Mouse (Mus musculus): Measurements from ENCODE around the gene Smim4.

Smim4 gene

DNA sequence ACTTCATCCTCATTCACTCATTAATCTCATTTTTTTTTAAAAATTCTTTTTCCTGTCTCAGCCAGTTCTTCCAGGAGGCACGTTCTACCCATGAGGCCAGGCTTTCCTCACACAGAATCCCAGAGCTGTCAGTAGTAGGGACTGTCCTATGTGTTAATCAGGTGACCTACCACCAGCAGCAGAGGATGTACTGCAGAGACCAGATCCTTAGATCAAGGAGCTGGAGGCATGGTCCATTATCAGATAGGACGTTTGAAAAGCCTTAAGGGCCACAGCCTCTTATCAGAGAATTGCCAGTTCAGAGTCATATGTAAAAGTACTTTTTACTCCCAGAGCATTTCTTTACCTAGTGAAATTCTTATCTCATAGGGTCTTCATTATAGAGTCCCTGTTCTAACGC lies 14.7 kb downstream of the Smim4 start:
- no peak for DNase-seq

DNA sequence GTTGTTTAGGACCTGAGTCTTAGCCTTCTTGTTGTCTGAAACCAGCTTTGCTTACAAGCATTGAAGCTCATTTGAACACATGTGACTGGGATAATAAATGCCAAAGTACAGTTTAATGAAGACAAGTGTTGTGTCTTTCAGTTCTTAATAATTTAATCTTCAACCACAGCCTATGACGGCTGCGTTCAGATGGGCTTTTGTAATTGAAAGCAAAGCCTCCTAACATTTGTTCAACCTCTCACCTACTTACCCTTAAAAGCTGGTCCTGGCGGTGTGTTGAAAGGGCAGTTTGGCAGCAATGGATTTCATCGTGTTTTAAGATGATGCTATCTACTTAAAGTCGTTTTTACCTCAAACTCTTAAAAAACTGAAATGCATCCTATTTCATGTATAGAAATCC lies 16.6 kb downstream of the Smim4 start:
- DNase-seq, result no peak

DNA sequence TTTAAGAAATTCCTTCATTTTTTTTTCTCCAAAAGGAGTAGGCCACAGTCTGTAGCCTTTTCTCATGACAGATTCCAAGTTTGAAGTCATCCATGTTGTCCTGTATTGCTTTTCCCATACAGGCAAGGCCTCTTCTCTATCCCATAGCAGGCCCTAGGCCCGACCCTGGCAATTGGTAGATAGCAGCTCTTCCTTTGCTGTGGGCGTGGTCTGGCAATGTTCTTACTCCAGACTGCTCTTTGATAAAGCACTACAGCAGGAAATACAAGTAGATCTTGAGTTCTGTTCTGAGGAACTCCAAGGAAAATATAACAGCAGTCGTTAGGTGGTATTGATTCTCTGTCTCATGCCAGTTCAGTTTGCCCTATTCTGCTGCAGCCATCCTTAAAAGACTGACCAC lies 18.1 kb downstream of the Smim4 start:
- peak; percentile 83 for DNase-seq

DNA sequence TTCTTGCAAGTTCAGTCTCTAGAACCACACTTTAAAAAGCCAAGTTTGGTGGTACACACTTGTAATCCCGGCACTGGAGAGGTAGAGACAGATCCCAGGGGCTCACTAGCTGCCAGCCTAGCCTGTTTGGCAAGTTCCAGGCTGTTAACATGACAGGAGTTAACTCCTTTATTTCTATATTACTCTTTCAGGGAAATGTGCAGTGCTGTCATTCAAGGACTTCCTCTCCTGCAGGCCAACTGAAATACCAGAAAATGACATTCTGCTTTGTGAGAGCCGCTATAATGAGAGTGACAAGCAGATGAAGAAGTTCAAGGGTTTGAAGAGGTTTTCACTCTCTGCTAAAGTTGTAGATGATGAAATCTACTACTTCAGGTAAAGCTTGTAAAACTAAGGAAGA lies 23.6 kb downstream of the Smim4 start:
- DNase-seq, result no peak

DNA sequence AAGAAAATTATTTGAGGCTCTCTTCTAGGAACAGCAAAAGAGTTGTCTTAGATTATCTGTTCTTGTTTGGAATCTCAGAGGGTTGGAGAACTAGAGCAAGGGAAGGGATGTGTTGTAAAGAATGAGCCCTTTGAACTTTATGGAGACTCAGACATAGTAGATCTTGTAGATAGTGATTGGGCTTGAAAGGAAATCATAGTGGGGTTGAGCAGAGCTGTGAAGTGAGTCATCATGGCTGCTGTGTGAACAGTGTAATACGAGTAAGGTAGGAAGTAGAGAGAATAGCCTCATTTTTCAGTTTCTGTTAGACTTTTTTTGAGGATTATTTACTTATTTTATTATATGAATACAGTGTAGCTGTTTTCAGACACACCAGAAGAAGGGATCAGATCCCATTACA lies 38.8 kb downstream of the Smim4 start:
- DNase-seq, result no peak

DNA sequence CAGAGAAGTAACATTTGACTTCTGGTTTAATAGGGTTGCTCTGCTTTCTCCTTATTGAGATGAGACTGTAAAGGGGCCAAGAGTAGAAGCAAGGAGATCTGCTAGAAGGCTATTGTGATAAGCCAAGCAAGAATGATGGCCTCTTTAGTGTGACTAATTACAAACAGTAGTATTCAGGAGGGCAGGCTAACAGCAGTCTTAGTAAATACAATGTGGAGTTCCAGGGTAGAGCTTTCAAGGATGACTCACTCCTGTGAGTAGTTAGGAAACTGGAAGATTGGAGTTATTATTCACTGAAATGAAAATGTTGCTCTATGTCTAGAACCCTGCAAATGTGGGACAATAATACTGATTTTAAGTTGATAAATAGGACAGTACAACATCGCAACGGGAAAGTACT lies 40.2 kb downstream of the Smim4 start:
- no peak for DNase-seq

DNA sequence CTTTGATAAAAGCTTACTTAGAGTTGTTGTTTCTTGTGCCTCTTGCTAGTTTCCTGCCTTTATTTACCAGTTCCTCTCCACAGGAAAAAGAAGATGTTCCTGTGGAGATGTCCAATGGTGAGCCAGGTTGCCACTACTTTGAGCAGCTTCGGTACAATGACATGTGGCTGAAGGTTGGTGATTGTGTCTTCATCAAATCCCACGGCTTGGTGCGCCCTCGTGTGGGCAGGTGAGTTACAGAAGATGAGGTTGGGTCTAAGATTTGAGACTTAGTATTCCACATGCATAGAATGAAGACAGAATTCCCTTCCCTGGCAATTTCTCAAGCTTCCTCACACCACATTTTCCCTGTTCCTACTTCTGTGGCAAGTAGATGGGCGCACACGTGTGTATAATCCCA lies 41.3 kb downstream of the Smim4 start:
- peak; percentile 63 for DNase-seq

DNA sequence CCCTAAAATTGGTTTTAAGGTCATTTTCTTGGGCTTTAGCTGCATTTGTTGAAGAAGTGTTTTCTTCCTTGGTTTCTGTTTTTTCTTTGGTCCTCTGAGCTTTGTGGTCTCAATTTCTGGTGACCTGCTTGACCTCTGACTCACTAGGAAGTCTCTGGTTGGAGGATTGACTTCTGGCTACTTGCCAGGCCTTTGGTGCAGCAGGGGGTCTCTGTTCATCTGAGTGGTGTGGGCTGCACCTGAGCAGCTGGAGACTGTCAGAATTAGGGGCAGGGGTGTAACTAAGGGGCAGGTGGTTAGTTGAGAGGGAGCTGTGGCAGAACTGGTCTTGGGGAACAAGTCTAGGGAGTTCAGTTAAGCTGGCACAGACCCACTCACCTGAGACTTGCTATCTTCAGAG lies 47.6 kb downstream of the Smim4 start:
- DNase-seq, result no peak

DNA sequence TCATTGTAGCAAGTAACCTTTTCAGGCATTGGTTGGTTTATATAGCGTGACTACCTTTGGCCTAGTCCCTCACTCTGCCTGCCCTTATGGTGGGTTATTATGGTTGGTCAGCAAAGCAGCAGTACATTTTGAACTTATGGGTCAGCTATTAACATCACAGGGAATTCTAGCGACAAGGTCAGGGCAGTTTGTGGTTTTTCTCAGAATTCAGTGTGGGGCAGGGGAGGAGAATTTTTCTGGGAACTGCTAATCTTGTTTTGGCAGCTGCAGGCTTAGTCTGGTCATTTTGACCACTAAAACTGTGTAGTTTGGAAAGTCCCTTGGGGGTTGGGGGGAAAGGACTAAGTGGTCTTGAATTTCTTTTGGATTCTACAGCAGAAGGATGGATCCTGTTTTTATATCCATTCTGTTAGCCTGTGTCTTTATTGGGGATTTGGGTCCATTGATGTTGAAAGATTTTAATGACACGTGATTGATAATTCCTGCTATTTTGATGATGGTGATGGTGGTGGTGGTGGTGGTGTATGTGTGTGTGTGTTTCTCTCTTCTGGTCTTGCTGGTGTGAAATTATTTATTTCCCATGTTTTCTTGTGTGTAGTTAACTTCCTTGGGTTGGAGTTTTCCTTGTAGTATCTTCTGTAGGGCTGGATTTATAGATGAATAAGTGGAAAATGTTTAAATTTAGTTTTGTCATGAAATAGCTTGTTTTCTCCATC lies 49.3 kb downstream of the Smim4 start:
- peak; percentile 61 for DNase-seq

DNA sequence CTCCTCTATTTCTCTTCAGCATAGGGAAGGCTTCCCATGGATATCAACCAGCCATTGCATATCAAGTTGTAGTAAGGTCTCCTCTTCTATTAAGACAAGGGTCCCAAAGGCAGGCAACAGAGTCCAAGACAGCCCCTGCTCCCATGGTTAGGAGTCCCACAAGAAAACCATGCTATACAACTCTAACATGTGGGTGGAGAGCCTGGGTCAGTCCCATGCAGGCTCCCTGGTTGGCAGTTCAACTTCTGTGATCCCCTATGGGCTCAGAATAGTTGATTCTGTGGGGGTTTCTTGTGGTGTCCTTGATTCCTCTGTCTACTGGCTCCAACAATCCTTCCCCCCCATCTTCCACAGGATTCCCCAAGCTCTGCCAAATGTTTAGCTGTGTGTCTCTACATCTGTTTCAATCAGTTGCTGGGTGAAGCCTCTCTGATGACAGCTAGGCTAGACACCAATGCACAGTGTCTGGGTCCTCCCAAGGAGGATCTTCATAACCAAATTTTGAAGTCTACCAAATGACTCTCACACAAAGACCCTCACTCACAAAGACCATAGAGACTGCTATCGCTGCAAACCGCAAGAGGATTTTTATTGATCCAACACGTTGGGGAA lies 50.1 kb downstream of the Smim4 start:
- DNase-seq, result no peak

DNA sequence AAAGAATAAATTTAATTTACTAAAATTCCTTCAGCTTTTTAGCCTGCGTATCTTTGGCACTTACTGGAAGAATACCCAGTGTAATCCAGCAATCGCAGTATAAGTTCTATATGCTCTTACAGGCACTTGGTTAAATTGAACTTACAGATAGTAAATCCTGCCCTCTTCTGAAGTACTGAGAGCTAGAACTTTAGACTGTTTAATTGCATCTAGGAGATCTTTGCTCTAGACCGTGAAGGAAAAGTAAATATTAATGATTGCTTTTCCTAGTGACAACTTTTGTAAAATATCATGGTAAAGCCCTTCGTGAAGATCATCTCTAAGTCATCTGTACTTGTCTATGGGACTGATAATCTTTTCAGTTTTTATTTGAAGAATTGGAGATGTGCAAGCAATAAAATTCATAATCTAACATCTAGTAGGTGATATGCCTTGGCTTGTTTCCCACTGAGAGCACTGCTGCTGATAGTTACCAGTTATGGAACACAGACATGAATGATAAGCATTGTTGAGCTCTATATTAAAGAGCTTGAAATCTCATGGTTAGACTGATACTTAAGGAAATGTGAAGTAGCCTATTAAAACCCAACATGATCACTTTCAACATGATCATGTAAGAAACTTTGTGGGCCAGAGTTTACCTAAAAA lies 59.5 kb downstream of the Smim4 start:
- DNase-seq, result no peak

DNA sequence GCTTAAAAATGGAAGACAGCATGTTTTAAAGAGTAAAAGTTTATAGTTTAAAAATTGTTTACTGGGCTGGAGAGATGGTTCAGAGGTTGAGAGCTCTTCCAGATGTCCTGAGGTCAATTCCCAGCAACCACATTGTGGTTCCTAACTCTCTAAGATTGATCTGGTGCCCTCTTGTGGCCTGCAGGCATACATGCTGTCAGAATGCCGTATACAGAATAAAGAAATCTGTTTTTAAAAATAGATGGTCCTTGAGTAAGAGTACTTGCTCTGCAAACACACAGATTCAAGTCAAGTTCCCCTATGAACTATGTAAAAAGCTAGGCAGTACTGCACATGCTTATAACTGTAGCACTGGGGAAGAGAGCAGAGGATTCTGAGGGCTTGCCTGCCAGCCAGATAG lies 66.5 kb downstream of the Smim4 start:
- DNase-seq, result peak; percentile 56

DNA sequence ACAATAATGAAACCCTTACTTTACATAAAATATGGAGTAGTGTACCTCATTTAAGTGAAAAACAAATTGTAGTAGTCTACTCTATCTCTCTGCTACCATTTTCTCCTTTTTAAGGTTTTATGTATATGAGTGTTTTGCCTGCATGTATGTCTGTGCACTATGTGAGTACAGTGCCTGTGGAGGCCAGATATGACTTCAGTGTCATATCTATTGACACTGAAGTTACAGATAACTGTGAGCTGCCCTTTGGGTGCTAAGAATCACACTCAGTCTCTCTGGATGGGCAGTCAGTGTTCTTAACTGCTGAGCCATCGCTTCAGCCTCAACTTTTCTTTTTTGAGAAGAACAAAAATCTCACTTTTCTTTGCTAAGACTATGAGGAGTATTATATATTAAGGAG lies 82.9 kb downstream of the Smim4 start:
- DNase-seq, result peak; percentile 74

DNA sequence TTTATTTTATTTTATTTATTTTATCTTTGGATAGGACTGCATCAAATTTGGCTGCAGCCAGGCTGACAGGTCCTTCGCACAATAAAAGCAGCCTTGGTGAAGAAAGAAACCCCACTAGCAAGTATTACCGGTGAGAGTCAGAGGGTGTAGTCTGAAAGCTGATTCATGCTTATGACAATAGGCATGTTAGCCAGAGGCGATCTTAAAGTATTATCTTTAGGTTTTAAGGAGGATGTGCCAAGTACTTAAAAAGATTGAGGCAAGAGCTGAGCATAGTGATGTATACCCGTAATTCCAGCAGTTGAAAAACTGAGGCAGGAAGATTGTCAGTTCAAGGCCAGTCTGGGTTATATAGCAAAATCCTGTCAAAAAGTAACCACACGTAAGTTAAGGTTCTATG lies 83.5 kb downstream of the Smim4 start:
- DNase-seq, result no peak

Measured in liver (tissue).